Mouse (Mus musculus): ENCODE measurements around the gene Thada. TPM values are rescaled to one million over a fixed set of nuclear protein-coding genes. Genes with fewer than 3 reads are reported as not detected.
A peak's percentile ranks its signal among the peaks of the same experiment; 100 is the strongest.

Thada gene
- total and polyA plus RNA-seq, 3 experiments = 17.3 to 26.7 (median 22.2) TPM

DNA sequence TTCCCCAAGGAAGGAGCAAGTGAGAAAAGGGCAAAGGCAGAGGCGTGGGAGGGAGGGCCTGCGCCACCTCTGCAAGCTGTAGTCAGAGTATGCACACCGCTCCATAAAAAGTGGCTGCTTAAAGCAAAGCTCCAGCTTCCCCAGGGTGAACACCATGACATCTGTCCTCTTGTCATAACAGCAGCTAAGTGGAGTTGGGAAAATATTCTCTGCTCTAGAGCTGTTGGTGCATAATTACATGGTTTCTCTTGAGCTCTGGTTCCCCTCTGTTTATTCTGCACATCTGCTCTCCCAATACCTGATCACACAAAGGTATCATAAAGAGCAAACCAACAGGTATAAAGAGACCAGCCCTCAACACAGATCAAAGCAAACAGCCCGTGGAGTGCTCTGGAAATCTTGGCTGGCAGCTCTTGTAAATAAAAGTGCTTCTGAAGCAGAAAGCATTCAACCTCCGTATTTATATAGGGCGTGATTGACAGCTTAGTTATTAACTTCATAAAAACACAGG, 100.2 kb downstream of the Thada start:
- dilution Hi-C loops (cut with MboI; ENCODE audit: extremely low pct_ligation_motif_present, extremely low pct_unique_long_range_greater_than_20kb, low sequenced_read_pairs) = no loop called here
- in situ Hi-C loops (cut with MboI; ENCODE audit: low pct_ligation_motif_present, low pct_unique_long_range_greater_than_20kb, low sequenced_read_pairs) = no loop called here
- peaks cover 27 to 69% of the 10 kb centered on the region in 2 experiments for H3K36me3 ChIP-seq (replicated peaks in 1 of 2; ENCODE audit: control insufficient read depth in 1 of 2, insufficient read depth in 1 of 2, low read length in 1 of 2)

GRCm38 (mm10) chr17:84365006-84365716, 100.8 kb downstream of the Thada start:
- H3K36me3 ChIP-seq (replicated peaks in 1 of 2; ENCODE audit: control insufficient read depth in 1 of 2, insufficient read depth in 1 of 2, low read length in 1 of 2) = peaks cover 26 to 68% of the 10 kb centered on the region in 2 experiments
- peak overlapping the region; percentile 14; the same call in 1 of the 2 replicates for H3K27ac ChIP-seq (ENCODE audit: insufficient read depth, low read depth)
- peaks cover 3 to 23% of the 10 kb centered on the region in 2 experiments; a peak in 3 of 4 replicates for H3K4me1 ChIP-seq (ENCODE audit: control insufficient read depth in 1 of 2, insufficient read depth in 2 of 2)
- no peak overlapping the region for H3K4me2 ChIP-seq (ENCODE audit: insufficient read depth, low read depth, poor library complexity, severe bottlenecking)
- no peak overlapping the region for H3K9ac ChIP-seq (ENCODE audit: insufficient read depth, low read depth)
- dilution Hi-C loops (cut with MboI; ENCODE audit: extremely low pct_ligation_motif_present, extremely low pct_unique_long_range_greater_than_20kb, low sequenced_read_pairs) = no loop called here
- H3K79me2 ChIP-seq (replicated peaks; ENCODE audit: control insufficient read depth, extremely low read depth, insufficient read depth, poor library complexity, severe bottlenecking) = no peaks in the 10 kb centered on the region
- no peaks in the 10 kb centered on the region for H3K27me3 ChIP-seq (replicated peaks)
- no peak overlapping the region for H3K4me3 ChIP-seq (replicated peaks in 1 of 3; ENCODE audit: low read depth in 2 of 3, low read length in 2 of 3, poor library complexity in 1 of 3)
- peak; percentile 35 for DNase-seq (ENCODE audit: extremely low read depth)
- in situ Hi-C loops (cut with MboI; ENCODE audit: low pct_ligation_motif_present, low pct_unique_long_range_greater_than_20kb, low sequenced_read_pairs) = no loop called here
- H3K9me3 ChIP-seq (replicated peaks; ENCODE audit: low read length) = no peaks in the 10 kb centered on the region
- TF ChIP-seq IRF4 (IDR thresholded peaks at IDR 0.05; ENCODE audit: low read depth, low read length) (no peak), ZMIZ1 (IDR thresholded peaks at IDR 0.05; ENCODE audit: low read depth, low read length) (no peak), MEF2A (IDR thresholded peaks at IDR 0.05; ENCODE audit: borderline replicate concordance, low read depth, low read length) (no peak), MXI1 (IDR thresholded peaks at IDR 0.05; ENCODE audit: low read depth, low read length) (no peak), JUND (conservative IDR thresholded peaks at IDR 0.05; ENCODE audit: low read depth, low read length) (no peak), ZKSCAN1 (IDR thresholded peaks at IDR 0.05; ENCODE audit: borderline replicate concordance, low read depth, low read length) (no peak), CHD2 (IDR thresholded peaks at IDR 0.05; ENCODE audit: low read length) (no peak)

More for the DNA sequence above, 100.2 kb downstream of the Thada start:
- Histone ChIP-seq H3K27ac (ENCODE audit: insufficient read depth, low read depth) (peak overlapping the region; percentile 14; the same call in 1 of the 2 replicates), H3K4me2 (ENCODE audit: insufficient read depth, low read depth, poor library complexity, severe bottlenecking) (no peak overlapping the region), H3K4me1 (ENCODE audit: control insufficient read depth in 1 of 2, insufficient read depth in 2 of 2) (peaks cover 3 to 23% of the 10 kb centered on the region in 2 experiments; a peak in 3 of 4 replicates), H3K27me3 (replicated peaks) (no peaks in the 10 kb centered on the region), H3K9me3 (replicated peaks; ENCODE audit: low read length) (no peaks in the 10 kb centered on the region), H3K4me3 (replicated peaks in 1 of 3; ENCODE audit: low read depth in 2 of 3, low read length in 2 of 3, poor library complexity in 1 of 3) (no peak overlapping the region), H3K9ac (ENCODE audit: insufficient read depth, low read depth) (no peak overlapping the region), H3K79me2 (replicated peaks; ENCODE audit: control insufficient read depth, extremely low read depth, insufficient read depth, poor library complexity, severe bottlenecking) (no peaks in the 10 kb centered on the region)
- TF ChIP-seq ZKSCAN1 (IDR thresholded peaks at IDR 0.05; ENCODE audit: borderline replicate concordance, low read depth, low read length) = no peak
- TF ChIP-seq MEF2A (IDR thresholded peaks at IDR 0.05; ENCODE audit: borderline replicate concordance, low read depth, low read length) = no peak
- TF ChIP-seq SMC3 (IDR thresholded peaks at IDR 0.05; ENCODE audit: low read depth, low read length) = no peak
- TF ChIP-seq IRF4 (IDR thresholded peaks at IDR 0.05; ENCODE audit: low read depth, low read length) = no peak
- no peak for TF ChIP-seq ETS1 (conservative IDR thresholded peaks at IDR 0.05; ENCODE audit: low read depth, low read length)
- TF ChIP-seq JUN (IDR thresholded peaks at IDR 0.05; ENCODE audit: insufficient read depth, low read depth, low read length) = no peak
- TF ChIP-seq USF1 (IDR thresholded peaks at IDR 0.05; ENCODE audit: low read depth, low read length) = no peak
- TF ChIP-seq MAX (IDR thresholded peaks at IDR 0.05; ENCODE audit: low read length) = no peak
- TF ChIP-seq PAX5 (IDR thresholded peaks at IDR 0.05; ENCODE audit: low read length) = no peak
- no peak for TF ChIP-seq EP300 (IDR thresholded peaks at IDR 0.05; ENCODE audit: low read length)
- no peak for DNase-seq (ENCODE audit: extremely low read depth)

Measured in CH12.LX (cell line).